Mouse (Mus musculus): ENCODE results near the gene Lsm12.

Gene Lsm12

GRCm38 (mm10) chr11:102117386-102117785 is 67.7 kb downstream of the Lsm12 start:
- DNase-seq (ENCODE audit: low read depth in 1 of 2, low spot score in 2 of 2), result no peak

GRCm38 (mm10) chr11:102116241-102116640 is 68.9 kb downstream of the Lsm12 start:
- DNase-seq (ENCODE audit: low read depth in 1 of 2, low spot score in 2 of 2), result no peak
